Mouse (Mus musculus) CD4-positive naive resting alpha-beta T cell, adult 57 days (primary cell): ENCODE results near the gene Ndst2. TPM values are rescaled to one million over a fixed set of nuclear protein-coding genes. Genes with fewer than 3 reads are reported as not detected.

Source experiments
- total RNA-seq: library from RNA; stranded (reverse); gene quantifications from one replicate; pipeline ENCODE4 v1.2.4, GENCODE M21; 2023

Ndst2 gene
- 50.9 TPM for total RNA-seq

GRCm38 (mm10) chr14:20733952-20734774 is at the start of gene Ndst2:
Ndst2 (minus strand) TSS chr14:20734562.

GRCm38 (mm10) chr14:20707201-20708190 is 26.9 kb downstream of the Ndst2 start, which contains the start of gene Zswim8:
Zswim8 (plus strand) TSS chr14:20707552.

GRCm38 (mm10) chr14:20702741-20703381 is 31.5 kb downstream of the Ndst2 start, which contains the start of gene Chchd1:
Chchd1 (plus strand) TSS chr14:20703006.

GRCm38 (mm10) chr14:20694884-20695760 is 39.2 kb downstream of the Ndst2 start, which contains the start of gene Fut11:
Fut11 (plus strand) TSS chr14:20694968.

GRCm38 (mm10) chr14:20674064-20674833 is 60.1 kb downstream of the Ndst2 start, which contains the start of gene Sec24c:
Sec24c (plus strand) TSS chr14:20674308.

Other genes starting within 250 kb of the Ndst2 start
- gene Mss51, start 237.7 kb downstream of the Ndst2 start, total RNA-seq: 9.3 TPM
- gene Ppp3cb, start 188.0 kb downstream of the Ndst2 start, total RNA-seq: 92.8 TPM
- 6.4 TPM for gene Usp54, start 93.5 kb downstream of the Ndst2 start, total RNA-seq
- gene Myoz1, start 78.0 kb downstream of the Ndst2 start, total RNA-seq: not detected
- gene Synpo2l, start 66.2 kb downstream of the Ndst2 start, total RNA-seq: not detected
- gene Sec24c, start 60.3 kb downstream of the Ndst2 start, total RNA-seq: 249 TPM
- gene Fut11, start 39.6 kb downstream of the Ndst2 start, total RNA-seq: 5.3 TPM
- 36.5 TPM for gene Chchd1, start 31.6 kb downstream of the Ndst2 start, total RNA-seq
- 151 TPM for gene Zswim8, start 27.0 kb downstream of the Ndst2 start, total RNA-seq
- 51.7 TPM for gene Camk2g, start 59.5 kb upstream of the Ndst2 start, total RNA-seq
- gene Plau, start 102.1 kb upstream of the Ndst2 start, total RNA-seq: 0.44 TPM
- gene Vcl, start 194.8 kb upstream of the Ndst2 start, total RNA-seq: 4.8 TPM